In the genomic region with DNA sequence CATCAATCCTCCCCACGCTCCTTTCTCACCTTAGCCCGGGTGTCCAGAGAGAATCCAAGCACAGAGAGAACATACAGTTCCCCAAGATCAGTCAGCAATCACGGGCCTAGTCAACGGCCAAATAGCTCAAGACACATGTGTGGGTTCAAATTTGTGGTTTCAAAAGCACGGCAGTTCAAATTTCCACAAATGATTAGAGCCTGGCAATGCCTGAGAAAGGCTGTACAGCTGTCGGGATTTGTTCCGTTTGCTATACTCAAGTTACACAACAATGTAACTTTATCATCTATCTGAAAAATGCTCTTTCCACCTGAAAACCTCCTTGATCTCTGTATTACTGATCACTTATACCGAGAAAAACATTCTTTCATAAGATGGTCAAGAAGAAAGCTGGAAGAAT, we compare ENCODE assay signal across 10 mouse cellular contexts. TPM values are rescaled to one million over a fixed set of nuclear protein-coding genes. Genes with fewer than 3 reads are reported as not detected.
DNase-seq lines count a peak whose midpoint lies in the region; ATAC-seq and TF ChIP-seq lines count a peak whose summit lies in the region.
"Had no signal": no experiment of that assay in that cellular context is flagged by ENCODE, and none has a peak within 500 bp of the region (broad histone marks: within the 10 kb centered on the region; RNA-seq: fewer than 3 reads in every experiment).

No protein-coding gene starts in this region.

- peaks cover 28% of the 10 kb centered on the region for H3K27me3 ChIP-seq in heart, embryonic 13.5 days (replicated peaks)
- no peaks in the 10 kb centered on the region; the same call in 1 of the 2 replicates for H3K27me3 ChIP-seq in ES-Bruce4 (ENCODE audit: control insufficient read depth, insufficient read depth, low read length, poor library complexity, severe bottlenecking)
- H3K27me3 ChIP-seq in hindbrain, embryonic 12.5 days, result 0 out of 2 replicates have a peak, but pooled peaks cover 4% of the 10 kb centered on the region
- H3K27me3 ChIP-seq in midbrain, embryonic 11.5 days (ENCODE audit: control insufficient read depth, insufficient read depth, low read length), result no peaks in the 10 kb centered on the region
- no peaks in the 10 kb centered on the region for H3K27me3 ChIP-seq in thymus, adult 2 months (ENCODE audit: control insufficient read depth, insufficient read depth, low read length)
- H3K27me3 ChIP-seq: CH12.LX had no signal

- TF ChIP-seq POLR2A in ES-Bruce4 (IDR thresholded peaks at IDR 0.05; ENCODE audit: insufficient read depth, low read length), result no peak
- no peak for TF ChIP-seq POLR2A in thymus, adult 2 months (IDR thresholded peaks at IDR 0.05; ENCODE audit: control insufficient read depth, extremely low read depth, insufficient read depth, low read length, poor library complexity)

- H3K36me3 ChIP-seq in heart, embryonic 13.5 days, result no peaks in the 10 kb centered on the region
- no peaks in the 10 kb centered on the region for H3K36me3 ChIP-seq in ES-Bruce4 (ENCODE audit: control insufficient read depth, insufficient read depth, low read length, poor library complexity, severe bottlenecking)
- H3K36me3 ChIP-seq in hindbrain, embryonic 12.5 days, result no peaks in the 10 kb centered on the region
- H3K36me3 ChIP-seq in midbrain, embryonic 11.5 days (ENCODE audit: control insufficient read depth, insufficient read depth, low read length), result no peaks in the 10 kb centered on the region
- H3K36me3 ChIP-seq in thymus, adult 2 months (ENCODE audit: control insufficient read depth, insufficient read depth, low read length), result no peaks in the 10 kb centered on the region

- no peak for TF ChIP-seq CTCF in ES-Bruce4 (IDR thresholded peaks at IDR 0.05; ENCODE audit: low read depth, low read length)
- TF ChIP-seq CTCF in thymus, adult 2 months (IDR thresholded peaks at IDR 0.05; ENCODE audit: borderline replicate concordance, control insufficient read depth, extremely low read depth, insufficient read depth, low read length, poor library complexity), result no peak

- 0 out of 2 replicates have a peak overlapping the region, but pooled peaks have one; percentile 71 for H3K27ac ChIP-seq in heart, embryonic 13.5 days (replicated peaks)
- no peak overlapping the region for H3K27ac ChIP-seq in ES-Bruce4 (ENCODE audit: insufficient read depth, low read length)
- peak overlapping the region; percentile 62; the same call in 1 of the 2 replicates for H3K27ac ChIP-seq in hindbrain, embryonic 12.5 days
- no peak overlapping the region for H3K27ac ChIP-seq in midbrain, embryonic 11.5 days (ENCODE audit: low read depth, low read length)
- no peak overlapping the region for H3K27ac ChIP-seq in thymus, adult 2 months (ENCODE audit: control insufficient read depth, insufficient read depth, low read length)

- intact Hi-C loops in gastrocnemius, postnatal 36 days (cut with DNase I), result loop anchor here (5.0 kb wide), 1 partner anchor 68 kb away; no protein-coding TSS in a partner anchor

- peak overlapping the region; percentile 73 for H3K4me3 ChIP-seq in heart, embryonic 13.5 days
- peak overlapping the region; percentile 69; the same call in 1 of the 2 replicates for H3K4me3 ChIP-seq in ES-Bruce4 (ENCODE audit: low read depth, low read length)
- peak overlapping the region; percentile 65 for H3K4me3 ChIP-seq in hindbrain, embryonic 12.5 days
- H3K4me3 ChIP-seq in midbrain, embryonic 11.5 days (ENCODE audit: low read depth, low read length), result peak overlapping the region; percentile 57
- no peak overlapping the region for H3K4me3 ChIP-seq in thymus, adult 2 months (ENCODE audit: control insufficient read depth, insufficient read depth, low read length)

- H3K4me1 ChIP-seq in heart, embryonic 13.5 days, result peaks cover 11% of the 10 kb centered on the region
- no peaks in the 10 kb centered on the region for H3K4me1 ChIP-seq in ES-Bruce4 (ENCODE audit: control insufficient read depth, insufficient read depth, low read length)
- peaks cover 12% of the 10 kb centered on the region for H3K4me1 ChIP-seq in hindbrain, embryonic 12.5 days
- H3K4me1 ChIP-seq in midbrain, embryonic 11.5 days (ENCODE audit: control insufficient read depth, insufficient read depth, low read length), result peaks cover 10% of the 10 kb centered on the region; the same call in 1 of the 2 replicates
- peaks cover 9% of the 10 kb centered on the region for H3K4me1 ChIP-seq in thymus, adult 2 months (replicated peaks; ENCODE audit: control insufficient read depth, insufficient read depth, low read length)

- peaks cover 7% of the 10 kb centered on the region; the same call in 1 of the 2 replicates for H3K9me3 ChIP-seq in heart, embryonic 13.5 days
- peaks cover 4% of the 10 kb centered on the region for H3K9me3 ChIP-seq in ES-Bruce4 (replicated peaks; ENCODE audit: control insufficient read depth, insufficient read depth, low read length, poor library complexity, severe bottlenecking)
- 0 out of 2 replicates have a peak, but pooled peaks cover 7% of the 10 kb centered on the region for H3K9me3 ChIP-seq in hindbrain, embryonic 12.5 days (replicated peaks)
- no peaks in the 10 kb centered on the region for H3K9me3 ChIP-seq in midbrain, embryonic 11.5 days (ENCODE audit: control insufficient read depth, low read length)

- H3K9ac ChIP-seq in heart, embryonic 13.5 days, result peak overlapping the region; percentile 80
- H3K9ac ChIP-seq in ES-Bruce4 (ENCODE audit: low read depth, poor library complexity, severe bottlenecking), result no peak overlapping the region
- H3K9ac ChIP-seq in hindbrain, embryonic 12.5 days, result peak overlapping the region; percentile 67; the same call in 1 of the 2 replicates
- peak overlapping the region; percentile 72; the same call in 1 of the 2 replicates for H3K9ac ChIP-seq in midbrain, embryonic 11.5 days (ENCODE audit: low read length)

- peak overlapping the region; percentile 94 for H3K4me2 ChIP-seq in heart, embryonic 13.5 days
- H3K4me2 ChIP-seq in hindbrain, embryonic 12.5 days (replicated peaks), result peak overlapping the region; percentile 69
- H3K4me2 ChIP-seq in midbrain, embryonic 11.5 days, result peak overlapping the region; percentile 91

- WGBS in heart, embryonic 13.5 days, result 60% methylated on average over 8 of the region's 8 CpGs
- WGBS in hindbrain, embryonic 12.5 days, result 69% methylated on average over 8 of the region's 8 CpGs
- WGBS in midbrain, embryonic 11.5 days, result 72% methylated on average over 8 of the region's 8 CpGs
- WGBS in thymus, adult 2 months, result 64% methylated on average over 8 of the region's 8 CpGs

- ATAC-seq in heart, embryonic 13.5 days (ENCODE audit: extremely low read depth, insufficient number of reproducible peaks, low FRiP score, low TSS enrichment), result no peak
- no peak for ATAC-seq in hindbrain, embryonic 12.5 days (ENCODE audit: low FRiP score)
- ATAC-seq in midbrain, embryonic 11.5 days (ENCODE audit: low FRiP score), result no peak

- TF ChIP-seq EP300 in ES-Bruce4 (IDR thresholded peaks at IDR 0.05; ENCODE audit: insufficient read depth, low read depth, low read length), result no peak

- no peak for DNase-seq in heart, postnatal 4 days
- no peak for DNase-seq in midbrain, embryonic 11.5 days (ENCODE audit: low spot score, missing footprints)
- no peak for DNase-seq in thymus, postnatal 14 days
- no peak for DNase-seq in gastrocnemius, postnatal 36 days
- DNase-seq in thymus, adult 2 months, result no peak

RNA-seq across cellular contexts. Expression of a gene that starts 0.5 kb away (rescaled TPM):
- 0.27 and 0.55 TPM in 2 replicates for polyA plus RNA-seq in heart, embryonic 13.5 days (2015; fragmentation: Nextera tagmentation; extraction: Ambion mirVana)
- 1 to 10 TPM in 1 of 2 experiments, under 1 TPM in 1; 0.69 to 1.4 TPM for total RNA-seq in heart, postnatal 4 days (2021)
- not detected in 2 replicates for polyA plus RNA-seq in ES-Bruce4 (2011; ENCODE audit: insufficient read depth, insufficient read length, low read depth, missing spikeins)
- 0.35 and 0.49 TPM in 2 replicates for polyA plus RNA-seq in hindbrain, embryonic 12.5 days (2016; fragmentation: Nextera tagmentation; extraction: Ambion mirVana)
- not detected in 2 replicates for polyA plus RNA-seq in midbrain, embryonic 11.5 days (2014; fragmentation: Nextera tagmentation; extraction: Ambion mirVana)
- total RNA-seq in gastrocnemius, postnatal 36 days (2021), result 1 to 10 TPM; 2.4 to 2.5 TPM
- 0.96 and 1.4 TPM in 2 replicates for polyA plus RNA-seq in thymus, adult 2 months (2012; rRNA removed)
- total RNA-seq: CH12.LX; megakaryocyte-erythroid progenitor cell, adult 5-6 weeks had no signal

RNA-seq across cellular contexts. Expression of a gene that starts 39.1 kb away (rescaled TPM):
- not detected in 2 replicates for polyA plus RNA-seq in heart, embryonic 13.5 days (2015; fragmentation: Nextera tagmentation; extraction: Ambion mirVana)
- total RNA-seq in heart, postnatal 4 days (2021), result under 1 TPM; 0.12 to 0.29 TPM
- not detected in 2 replicates for polyA plus RNA-seq in ES-Bruce4 (2011; ENCODE audit: insufficient read depth, insufficient read length, low read depth, missing spikeins)
- polyA plus RNA-seq in hindbrain, embryonic 12.5 days (2016; fragmentation: Nextera tagmentation; extraction: Ambion mirVana), result 0.10 and 0.14 TPM in 2 replicates
- 0.12 TPM in 1 of 2 replicates, not detected in the other for polyA plus RNA-seq in midbrain, embryonic 11.5 days (2014; fragmentation: Nextera tagmentation; extraction: Ambion mirVana)
- under 1 TPM; 0.38 to 0.47 TPM for total RNA-seq in gastrocnemius, postnatal 36 days (2021)
- polyA plus RNA-seq in thymus, adult 2 months (2012; rRNA removed), result 0.19 and 0.59 TPM in 2 replicates
- total RNA-seq: CH12.LX; megakaryocyte-erythroid progenitor cell, adult 5-6 weeks had no signal

Comparison
In these comparisons a context has a peak if more than half of its experiments do, and no peak if none do; other contexts are left out.
1. H3K27ac ChIP-seq: peak in heart, embryonic 13.5 days (single experiment) and hindbrain, embryonic 12.5 days (single experiment); none in ES-Bruce4 (single experiment), midbrain, embryonic 11.5 days (single experiment) and thymus, adult 2 months (single experiment).
2. Peak in every context shown above with its lines, with median percentiles within 50 percentile points of each other: H3K4me2 ChIP-seq.